Mouse (Mus musculus): ENCODE results near the gene Gtf2h3. TPM values are rescaled to one million over a fixed set of nuclear protein-coding genes. Genes with fewer than 3 reads are reported as not detected.

Gene Gtf2h3
- polyA plus RNA-seq, 1 experiment from 2014 or later = 67.3 TPM

- DNase-seq (ENCODE audit: low spot score) (peak; percentile 96), ATAC-seq (peak; percentile 89)
- peaks cover 47% of the 10 kb centered on the region for H3K36me3 ChIP-seq (ENCODE audit: control insufficient read depth, insufficient read depth, low read length)
- H3K9me3 ChIP-seq (replicated peaks; ENCODE audit: control insufficient read depth, low read length) = no peaks in the 10 kb centered on the region
- peaks cover 5% of the 10 kb centered on the region; the same call in 1 of the 2 replicates for H3K4me1 ChIP-seq (ENCODE audit: control insufficient read depth, insufficient read depth, low read length)
- H3K4me2 ChIP-seq (ENCODE audit: low read length) = peak within 1 kb of the TSS; percentile 74
- peak within 1 kb of the TSS; percentile 77 for H3K27ac ChIP-seq (ENCODE audit: low read depth, low read length)
- H3K4me3 ChIP-seq (ENCODE audit: low read depth, low read length) = peak within 1 kb of the TSS; percentile 85
- WGBS = under 1% methylated on average over 66 of the region's 66 CpGs
- H3K9ac ChIP-seq (ENCODE audit: low read length) = peak within 1 kb of the TSS; percentile 83
- no peaks in the 10 kb centered on the region for H3K27me3 ChIP-seq (replicated peaks; ENCODE audit: control insufficient read depth, insufficient read depth, low read length)
Measured at GRCm38 (mm10) chr5:124552558-124553307, 26.2 kb upstream of the Gtf2h3 start, which contains the start of gene Ddx55. TSS of gene Ddx55 (plus strand) at chr5:124552864.

GRCm38 (mm10) chr5:124553607-124554006, 25.3 kb upstream of the Gtf2h3 start:
- ATAC-seq = no peak
- peak overlapping the region; percentile 83 for H3K9ac ChIP-seq (ENCODE audit: low read length)

GRCm38 (mm10) chr5:124555145-124555544, 23.8 kb upstream of the Gtf2h3 start:
- H3K4me2 ChIP-seq (ENCODE audit: low read length) = no peak overlapping the region
- H3K9ac ChIP-seq (ENCODE audit: low read length) = no peak overlapping the region
- ATAC-seq = no peak
- WGBS = 95% methylated on average over 1 of the region's 1 CpGs
- peaks cover 5% of the 10 kb centered on the region; the same call in 1 of the 2 replicates for H3K4me1 ChIP-seq (ENCODE audit: control insufficient read depth, insufficient read depth, low read length)
- H3K36me3 ChIP-seq (ENCODE audit: control insufficient read depth, insufficient read depth, low read length) = peaks cover 60% of the 10 kb centered on the region
- no peaks in the 10 kb centered on the region for H3K27me3 ChIP-seq (replicated peaks; ENCODE audit: control insufficient read depth, insufficient read depth, low read length)
- no peak overlapping the region for H3K27ac ChIP-seq (ENCODE audit: low read depth, low read length)
- no peak overlapping the region for H3K4me3 ChIP-seq (ENCODE audit: low read depth, low read length)
- H3K9me3 ChIP-seq (replicated peaks; ENCODE audit: control insufficient read depth, low read length) = no peaks in the 10 kb centered on the region
- DNase-seq (ENCODE audit: low spot score) = peak; percentile 33

More at GRCm38 (mm10) chr5:124553607-124554006, 25.3 kb upstream of the Gtf2h3 start:
- WGBS = 67% methylated on average over 6 of the region's 6 CpGs
- H3K4me1 ChIP-seq (ENCODE audit: control insufficient read depth, insufficient read depth, low read length) = peaks cover 5% of the 10 kb centered on the region; the same call in 1 of the 2 replicates
- no peak overlapping the region for H3K27ac ChIP-seq (ENCODE audit: low read depth, low read length)
- H3K4me2 ChIP-seq (ENCODE audit: low read length) = peak overlapping the region; percentile 74
- DNase-seq (ENCODE audit: low spot score) = no peak
- H3K9me3 ChIP-seq (replicated peaks; ENCODE audit: control insufficient read depth, low read length) = no peaks in the 10 kb centered on the region
- no peaks in the 10 kb centered on the region for H3K27me3 ChIP-seq (replicated peaks; ENCODE audit: control insufficient read depth, insufficient read depth, low read length)
- peaks cover 47% of the 10 kb centered on the region for H3K36me3 ChIP-seq (ENCODE audit: control insufficient read depth, insufficient read depth, low read length)
- H3K4me3 ChIP-seq (ENCODE audit: low read depth, low read length) = peak overlapping the region; percentile 85

GRCm38 (mm10) chr5:124571068-124571467, 7.9 kb upstream of the Gtf2h3 start:
- Histone ChIP-seq H3K27me3 (replicated peaks; ENCODE audit: control insufficient read depth, insufficient read depth, low read length) (no peaks in the 10 kb centered on the region), H3K36me3 (ENCODE audit: control insufficient read depth, insufficient read depth, low read length) (peaks cover 99% of the 10 kb centered on the region), H3K4me1 (ENCODE audit: control insufficient read depth, insufficient read depth, low read length) (no peaks in the 10 kb centered on the region), H3K4me2 (ENCODE audit: low read length) (no peak overlapping the region), H3K27ac (ENCODE audit: low read depth, low read length) (no peak overlapping the region), H3K4me3 (ENCODE audit: low read depth, low read length) (no peak overlapping the region), H3K9ac (ENCODE audit: low read length) (no peak overlapping the region), H3K9me3 (replicated peaks; ENCODE audit: control insufficient read depth, low read length) (no peaks in the 10 kb centered on the region)
- 89% methylated on average over 12 of the region's 12 CpGs for WGBS
- no peak for DNase-seq (ENCODE audit: low spot score)
- no peak for ATAC-seq

GRCm38 (mm10) chr5:124575467-124575866, 3.5 kb upstream of the Gtf2h3 start:
- Histone ChIP-seq H3K36me3 (ENCODE audit: control insufficient read depth, insufficient read depth, low read length) (peaks cover 71% of the 10 kb centered on the region), H3K4me3 (ENCODE audit: low read depth, low read length) (no peak overlapping the region), H3K9me3 (replicated peaks; ENCODE audit: control insufficient read depth, low read length) (no peaks in the 10 kb centered on the region), H3K27ac (ENCODE audit: low read depth, low read length) (no peak overlapping the region), H3K4me1 (ENCODE audit: control insufficient read depth, insufficient read depth, low read length) (peaks cover 14% of the 10 kb centered on the region), H3K27me3 (replicated peaks; ENCODE audit: control insufficient read depth, insufficient read depth, low read length) (no peaks in the 10 kb centered on the region), H3K9ac (ENCODE audit: low read length) (no peak overlapping the region), H3K4me2 (ENCODE audit: low read length) (no peak overlapping the region)
- DNase-seq (ENCODE audit: low spot score) (no peak), ATAC-seq (no peak)
- WGBS = 94% methylated on average over 7 of the region's 7 CpGs

GRCm38 (mm10) chr5:124582515-124582914, 3.6 kb downstream of the Gtf2h3 start:
- Histone ChIP-seq H3K4me2 (ENCODE audit: low read length) (no peak overlapping the region), H3K9ac (ENCODE audit: low read length) (no peak overlapping the region), H3K4me1 (ENCODE audit: control insufficient read depth, insufficient read depth, low read length) (peaks cover 14% of the 10 kb centered on the region), H3K4me3 (ENCODE audit: low read depth, low read length) (no peak overlapping the region), H3K36me3 (ENCODE audit: control insufficient read depth, insufficient read depth, low read length) (peaks cover 32% of the 10 kb centered on the region), H3K27ac (ENCODE audit: low read depth, low read length) (no peak overlapping the region), H3K27me3 (replicated peaks; ENCODE audit: control insufficient read depth, insufficient read depth, low read length) (no peaks in the 10 kb centered on the region), H3K9me3 (replicated peaks; ENCODE audit: control insufficient read depth, low read length) (no peaks in the 10 kb centered on the region)
- WGBS = 87% methylated on average over 5 of the region's 5 CpGs
- ATAC-seq (no peak), DNase-seq (ENCODE audit: low spot score) (no peak)

- WGBS = 100% methylated on average over 3 of the region's 3 CpGs
- DNase-seq (ENCODE audit: low spot score) = no peak
- Histone ChIP-seq H3K9me3 (replicated peaks; ENCODE audit: control insufficient read depth, low read length) (no peaks in the 10 kb centered on the region), H3K4me3 (ENCODE audit: low read depth, low read length) (no peak overlapping the region), H3K4me2 (ENCODE audit: low read length) (no peak overlapping the region), H3K27me3 (replicated peaks; ENCODE audit: control insufficient read depth, insufficient read depth, low read length) (no peaks in the 10 kb centered on the region), H3K4me1 (ENCODE audit: control insufficient read depth, insufficient read depth, low read length) (no peaks in the 10 kb centered on the region), H3K9ac (ENCODE audit: low read length) (no peak overlapping the region), H3K36me3 (ENCODE audit: control insufficient read depth, insufficient read depth, low read length) (peaks cover 77% of the 10 kb centered on the region), H3K27ac (ENCODE audit: low read depth, low read length) (no peak overlapping the region)
- no peak for ATAC-seq
Measured at GRCm38 (mm10) chr5:124592768-124593167, 13.8 kb downstream of the Gtf2h3 start.

- Histone ChIP-seq H3K9me3 (replicated peaks; ENCODE audit: control insufficient read depth, low read length) (no peaks in the 10 kb centered on the region), H3K4me2 (ENCODE audit: low read length) (peak overlapping the region; percentile 65), H3K36me3 (ENCODE audit: control insufficient read depth, insufficient read depth, low read length) (peaks cover 29% of the 10 kb centered on the region), H3K4me3 (ENCODE audit: low read depth, low read length) (peak overlapping the region; percentile 79), H3K9ac (ENCODE audit: low read length) (peak overlapping the region; percentile 75), H3K27me3 (replicated peaks; ENCODE audit: control insufficient read depth, insufficient read depth, low read length) (no peaks in the 10 kb centered on the region), H3K27ac (ENCODE audit: low read depth, low read length) (no peak overlapping the region), H3K4me1 (ENCODE audit: control insufficient read depth, insufficient read depth, low read length) (peaks cover 5% of the 10 kb centered on the region; the same call in 1 of the 2 replicates)
- ATAC-seq (peak; percentile 100), DNase-seq (ENCODE audit: low spot score) (peak; percentile 99)
- WGBS = 5% methylated on average over 30 of the region's 30 CpGs
Measured at GRCm38 (mm10) chr5:124598224-124599174, 19.6 kb downstream of the Gtf2h3 start.

All from forebrain, embryonic 14.5 days (tissue).